Mouse (Mus musculus): Measurements from ENCODE around the gene Il22ra1.

DNA sequence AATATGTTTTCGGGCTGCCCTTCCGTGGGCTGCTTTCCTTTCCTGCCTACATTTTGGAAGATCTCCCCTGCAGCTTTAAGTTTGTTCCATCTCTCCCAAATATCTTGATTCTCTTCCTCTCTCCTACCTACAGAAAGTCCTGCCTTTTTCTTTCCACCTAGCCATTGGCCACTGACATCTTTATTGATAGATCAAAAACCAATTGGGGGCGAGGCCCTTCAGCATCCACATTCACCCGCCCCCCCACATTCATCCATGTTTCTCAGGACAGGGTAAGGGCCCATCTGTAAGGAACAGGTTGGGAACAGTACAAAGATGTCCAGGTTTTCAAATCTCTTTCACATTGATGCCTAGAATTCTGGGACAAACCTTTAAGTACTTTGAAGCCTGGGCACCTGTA, 48.9 kb downstream of the Il22ra1 start:
- TF ChIP-seq CTCF (IDR thresholded peaks at IDR 0.05; ENCODE audit: borderline replicate concordance, control insufficient read depth, extremely low read depth, insufficient read depth, low read length, poor library complexity) (no peak), POLR2A (IDR thresholded peaks at IDR 0.05; ENCODE audit: control insufficient read depth, extremely low read depth, insufficient read depth, low read length, poor library complexity) (no peak)
